Mouse (Mus musculus) testis, adult 2 months (tissue): ENCODE measurements around the gene Ptchd4. TPM values are rescaled to one million over a fixed set of nuclear protein-coding genes. Genes with fewer than 3 reads are reported as not detected.
A peak's percentile ranks its signal among the peaks of the same experiment; 100 is the strongest.

Experiments used
- H3K27ac ChIP-seq: fragments of 200-500 bp; 2 replicates; pipeline ENCODE4 v1.5.1; 2012; ENCODE audit warnings: low read depth, low read length; ENCODE audit not compliant: control insufficient read depth, insufficient read depth
- H3K27me3 ChIP-seq: fragments of 200-500 bp; 2 replicates; pipeline ENCODE4 v1.6.1; 2012; ENCODE audit warnings: mild to moderate bottlenecking, low read length, moderate library complexity; ENCODE audit not compliant: control insufficient read depth, insufficient read depth
- H3K36me3 ChIP-seq: fragments of 200-500 bp; 2 replicates; pipeline ENCODE4 v1.6.1; 2012; ENCODE audit warnings: mild to moderate bottlenecking, low read length; ENCODE audit not compliant: control insufficient read depth, insufficient read depth
- H3K4me1 ChIP-seq: fragments of 200-500 bp; 2 replicates; pipeline ENCODE4 v1.6.1; 2012; ENCODE audit warnings: low read length; ENCODE audit not compliant: control insufficient read depth, insufficient read depth
- H3K4me3 ChIP-seq: fragments of 200-500 bp; 2 replicates; pipeline ENCODE4 v1.5.1; 2012; ENCODE audit warnings: low read depth, mild to moderate bottlenecking, low read length, moderate library complexity, mixed read lengths; ENCODE audit not compliant: control insufficient read depth
- CTCF ChIP-seq: fragments of 200-500 bp; IDR thresholded peaks from 2 replicates; pipeline ENCODE4 v1.5.1; 2012; ENCODE audit warnings: low read depth, mild to moderate bottlenecking, inconsistent platforms, low read length, moderate library complexity; ENCODE audit not compliant: control insufficient read depth, insufficient read depth, insufficient replicate concordance
- POLR2A ChIP-seq: fragments of 200-500 bp; IDR thresholded peaks from 2 replicates; pipeline ENCODE4 v1.6.1; 2012; ENCODE audit warnings: low read depth, mild to moderate bottlenecking, inconsistent platforms, low read length, moderate library complexity; ENCODE audit not compliant: control insufficient read depth
- polyA plus RNA-seq: library from polyadenylated mRNA; depleted of rRNA; stranded (reverse); fragments of >200 nt; gene quantifications from 2 replicates; pipeline ENCODE4 v1.2.3, GENCODE M21; 2012; rRNA removed

The Ptchd4 gene
- polyA plus RNA-seq = 0.02 TPM in 1 of 2 replicates, not detected in the other

- Histone ChIP-seq H3K4me1 (peaks cover 2% of the 10 kb centered on the region; the same call in 1 of the 2 replicates), H3K36me3 (no peaks in the 10 kb centered on the region), H3K27me3 (no peaks in the 10 kb centered on the region), H3K27ac (no peak within 1 kb of the TSS), H3K4me3 (peak within 1 kb of the TSS; percentile 68)
- TF ChIP-seq POLR2A = no peak
- no peak for TF ChIP-seq CTCF
Measured at GRCm38 (mm10) chr17:42315669-42316611, at the start of gene Ptchd4. TSS of gene Ptchd4 (plus strand) at chr17:42315947.

- TF ChIP-seq POLR2A = no peak
- TF ChIP-seq CTCF = no peak
- H3K27me3 ChIP-seq = no peaks in the 10 kb centered on the region
- no peaks in the 10 kb centered on the region for H3K4me1 ChIP-seq
- H3K4me3 ChIP-seq = no peak overlapping the region
- no peaks in the 10 kb centered on the region for H3K36me3 ChIP-seq
- H3K27ac ChIP-seq = no peak overlapping the region
Measured at GRCm38 (mm10) chr17:42276861-42277260, 38.9 kb upstream of the Ptchd4 start.

- TF ChIP-seq CTCF (no peak), POLR2A (no peak)
- Histone ChIP-seq H3K27ac (no peak overlapping the region), H3K4me1 (no peaks in the 10 kb centered on the region), H3K27me3 (no peaks in the 10 kb centered on the region), H3K36me3 (no peaks in the 10 kb centered on the region), H3K4me3 (no peak overlapping the region)
Measured at GRCm38 (mm10) chr17:42284391-42284790, 31.4 kb upstream of the Ptchd4 start.

GRCm38 (mm10) chr17:42286255-42286654 lies 29.5 kb upstream of the Ptchd4 start:
- H3K36me3 ChIP-seq = no peaks in the 10 kb centered on the region
- H3K4me1 ChIP-seq = no peaks in the 10 kb centered on the region
- no peak overlapping the region for H3K4me3 ChIP-seq
- H3K27ac ChIP-seq = no peak overlapping the region
- no peaks in the 10 kb centered on the region for H3K27me3 ChIP-seq
- TF ChIP-seq POLR2A (no peak), CTCF (no peak)

DNA sequence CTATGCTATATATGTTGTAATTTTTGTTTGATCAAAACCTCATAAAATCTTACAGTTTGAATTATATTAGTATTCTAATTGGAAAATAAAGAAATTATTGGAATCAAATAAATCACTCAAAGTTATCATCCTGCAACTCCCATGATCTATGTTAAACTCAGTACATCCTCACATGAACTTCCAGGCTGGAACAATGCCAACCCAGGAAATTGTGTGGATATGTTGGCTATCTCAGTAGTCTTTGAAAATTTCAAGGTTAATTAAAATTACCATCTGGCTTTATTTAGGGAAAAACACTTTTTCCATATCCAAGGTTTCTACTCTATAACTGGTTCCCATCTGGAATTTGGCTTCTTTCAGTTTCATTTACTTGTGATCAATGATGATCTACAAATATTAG lies 25.4 kb upstream of the Ptchd4 start:
- H3K4me3 ChIP-seq = no peak overlapping the region

DNA sequence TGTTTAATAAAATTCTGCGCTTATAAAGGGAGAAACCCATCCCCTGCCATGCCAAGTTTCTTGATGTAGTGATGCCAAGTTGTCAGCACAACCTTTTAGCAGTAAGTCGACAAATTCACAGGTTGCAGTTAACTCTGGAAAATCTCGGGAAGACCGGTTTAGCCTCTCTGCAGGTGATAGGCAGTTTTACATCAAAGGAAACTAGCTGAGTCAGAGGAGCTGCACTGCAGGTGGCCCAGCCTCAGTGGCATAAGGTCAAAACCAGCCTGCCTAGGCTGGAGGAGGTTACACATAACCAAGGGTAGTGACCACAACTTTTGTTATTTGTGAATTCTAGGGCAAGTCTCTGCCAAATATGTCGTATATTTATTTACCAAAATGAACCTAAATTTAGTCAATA lies 24.0 kb upstream of the Ptchd4 start:
- Histone ChIP-seq H3K4me1 (no peaks in the 10 kb centered on the region), H3K27ac (no peak overlapping the region), H3K36me3 (no peaks in the 10 kb centered on the region), H3K4me3 (no peak overlapping the region), H3K27me3 (no peaks in the 10 kb centered on the region)
- TF ChIP-seq POLR2A (no peak), CTCF (no peak)

More for the DNA sequence above, 25.4 kb upstream of the Ptchd4 start:
- no peaks in the 10 kb centered on the region for H3K4me1 ChIP-seq
- TF ChIP-seq CTCF (no peak), POLR2A (no peak)
- H3K27me3 ChIP-seq = no peaks in the 10 kb centered on the region
- no peak overlapping the region for H3K27ac ChIP-seq
- H3K36me3 ChIP-seq = no peaks in the 10 kb centered on the region

DNA sequence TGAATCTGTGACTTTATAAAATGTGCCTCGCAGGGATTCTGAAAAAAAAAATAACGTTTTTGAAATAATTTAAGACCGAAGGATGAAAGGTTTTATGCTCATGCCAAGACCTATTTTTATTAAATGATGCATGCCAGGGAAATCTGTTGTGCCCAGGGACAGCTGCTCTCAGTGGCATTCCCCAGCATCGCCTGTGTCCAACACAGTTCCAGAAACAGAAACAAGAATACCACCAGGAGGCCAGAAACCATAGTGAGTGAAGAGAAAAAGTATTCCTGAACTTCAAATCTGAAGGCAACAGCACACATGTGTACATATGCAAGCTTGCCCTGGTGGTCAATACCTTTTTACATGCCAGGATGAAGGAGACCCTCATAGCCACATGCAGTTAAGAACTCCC lies 17.8 kb upstream of the Ptchd4 start:
- H3K4me1 ChIP-seq = no peaks in the 10 kb centered on the region
- H3K27ac ChIP-seq = no peak overlapping the region
- TF ChIP-seq POLR2A (no peak), CTCF (no peak)
- no peaks in the 10 kb centered on the region for H3K27me3 ChIP-seq
- H3K4me3 ChIP-seq = no peak overlapping the region
- H3K36me3 ChIP-seq = no peaks in the 10 kb centered on the region
